Mouse (Mus musculus) kidney, postnatal 0 days (tissue): ENCODE data around the gene Mrps21. TPM values are rescaled to one million over a fixed set of nuclear protein-coding genes. Genes with fewer than 3 reads are reported as not detected.
"Not testable (repeated sequence)": the region's sequence is repeated elsewhere in the genome, so short reads cannot be mapped to it uniquely, and the experiment has no call there.

Experiments
- ATAC-seq: fragments of 200-750 bp; cut with Nextera tagmentation; replicated peaks from 2 replicates; pipeline ENCODE4 v1.8.0; 2017; ENCODE audit warnings: low read depth, moderate number of reproducible peaks, moderate TSS enrichment, moderate library complexity; ENCODE audit not compliant: low FRiP score
- DNase-seq: peaks from one replicate; pipeline ENCODE4 v3.0.0-alpha.2; 2016; ENCODE audit warnings: low spot score
- H3K27ac ChIP-seq: fragments of 300-500 bp; sonication (generic); 2 replicates; pipeline ENCODE4 v1.5.1; 2014; ENCODE audit warnings: mild to moderate bottlenecking
- H3K27me3 ChIP-seq: fragments of 300-500 bp; sonication (generic); 2 replicates; pipeline ENCODE4 v1.6.1; 2014; ENCODE audit warnings: low read length, mixed read lengths; ENCODE audit not compliant: insufficient read depth
- H3K36me3 ChIP-seq: fragments of 300-500 bp; sonication (generic); 2 replicates; pipeline ENCODE4 v1.6.1; 2014; ENCODE audit warnings: low read length, mixed read lengths; ENCODE audit not compliant: insufficient read depth
- H3K4me1 ChIP-seq: fragments of 300-500 bp; sonication (generic); replicated peaks from 2 replicates; pipeline ENCODE4 v1.6.1; 2014; ENCODE audit warnings: antibody characterized with exemption, low read length, mixed read lengths; ENCODE audit not compliant: insufficient read depth
- H3K4me2 ChIP-seq: fragments of 300-500 bp; sonication (generic); 2 replicates; pipeline ENCODE4 v1.6.1; 2014; ENCODE audit warnings: mild to moderate bottlenecking, low read length, moderate library complexity, mixed read lengths
- H3K4me3 ChIP-seq: fragments of 300-500 bp; sonication (generic); replicated peaks from 2 replicates; pipeline ENCODE4 v1.5.1; 2014; ENCODE audit warnings: low read depth, low read length
- H3K9ac ChIP-seq: fragments of 300-500 bp; sonication (generic); 2 replicates; pipeline ENCODE4 v1.6.1; 2014; ENCODE audit warnings: low read depth, low read length
- H3K9me3 ChIP-seq: fragments of 300-500 bp; sonication (generic); replicated peaks from 2 replicates; pipeline ENCODE4 v1.6.1; 2016; ENCODE audit warnings: low read length, inconsistent platforms, mixed read lengths
- CTCF ChIP-seq: IDR thresholded peaks from 2 replicates; pipeline ENCODE4 v1.5.1; 2016; ENCODE audit warnings: antibody characterized with exemption, low read depth, mild to moderate bottlenecking, moderate library complexity
- WGBS: fragments of 180-500 bp; shearing (Covaris S2); extraction: QIAGEN DNeasy Blood & Tissue Kit; methylation state at CpG from one replicate; pipeline ENCODE4 v1.1.7; 2014; 5-methylcytosine and 5-hydroxymethylcytosine counted together
- polyA plus RNA-seq: library from polyadenylated mRNA; unstranded; fragments of >200 nt; fragmentation: Nextera tagmentation; extraction: Ambion mirVana; gene quantifications from 2 replicates; pipeline ENCODE4 v1.2.1, GENCODE M21; 2015

Mrps21 gene
- polyA plus RNA-seq, 1 experiment from 2014 or later, result 494 TPM

DNA sequence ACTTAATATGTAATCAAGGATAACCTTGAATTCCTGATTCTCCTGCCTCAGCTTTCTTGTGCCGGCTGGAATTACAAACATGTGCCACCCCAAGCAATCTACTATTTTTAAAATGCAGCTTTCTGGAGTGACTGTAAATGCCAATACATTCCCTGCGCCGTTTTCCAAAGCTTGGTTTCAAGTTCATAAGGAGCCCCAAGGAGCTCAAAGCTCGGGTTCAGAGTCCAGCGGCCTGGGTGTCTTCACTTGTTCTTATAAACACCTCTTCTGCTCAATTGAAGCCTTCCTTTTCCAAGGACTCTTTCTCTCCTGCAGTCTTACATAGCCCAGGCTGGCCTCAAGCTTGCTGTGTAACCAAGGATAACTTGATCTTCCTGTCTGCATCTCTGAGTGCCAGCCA lies 5.2 kb downstream of the Mrps21 start:
- Histone ChIP-seq H3K9me3 (no peaks in the 10 kb centered on the region), H3K27me3 (no peaks in the 10 kb centered on the region), H3K4me3 (no peak overlapping the region), H3K4me1 (no peaks in the 10 kb centered on the region), H3K36me3 (peaks cover 19% of the 10 kb centered on the region; the same call in 1 of the 2 replicates), H3K27ac (no peak overlapping the region), H3K9ac (no peak overlapping the region), H3K4me2 (no peak overlapping the region)
- WGBS, result 89% methylated on average over 5 of the region's 5 CpGs
- no peak for ATAC-seq
- no peak for DNase-seq
- no peak for TF ChIP-seq CTCF

DNA sequence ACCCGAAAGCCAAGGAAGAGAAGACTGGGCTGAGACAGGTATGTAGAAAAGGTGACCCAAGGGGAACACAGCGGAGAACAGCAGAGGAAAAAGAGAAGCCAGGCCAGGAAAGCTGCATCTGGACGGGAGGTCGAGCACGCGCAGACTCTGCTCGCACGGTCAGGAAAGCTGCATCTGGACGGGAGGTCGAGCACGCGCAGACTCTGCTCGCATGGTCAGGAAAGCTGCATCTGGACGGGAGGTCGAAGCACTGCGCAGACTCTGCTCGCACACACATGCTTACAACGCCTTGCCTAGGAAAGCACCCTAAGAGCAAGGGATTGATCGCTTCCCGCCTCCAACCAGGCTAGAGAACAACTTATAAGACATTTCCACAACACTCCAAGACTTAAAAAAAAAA lies 5.7 kb downstream of the Mrps21 start:
- H3K9me3 ChIP-seq, result no peaks in the 10 kb centered on the region
- H3K9ac ChIP-seq, result no peak overlapping the region
- H3K4me1 ChIP-seq, result no peaks in the 10 kb centered on the region
- 92% methylated on average over 20 of the region's 20 CpGs for WGBS
- no peak for DNase-seq
- no peak overlapping the region for H3K4me3 ChIP-seq
- H3K27ac ChIP-seq, result no peak overlapping the region
- no peak overlapping the region for H3K4me2 ChIP-seq
- no peaks in the 10 kb centered on the region for H3K27me3 ChIP-seq
- H3K36me3 ChIP-seq, result peaks cover 19% of the 10 kb centered on the region; the same call in 1 of the 2 replicates
- ATAC-seq, result no peak
- no peak for TF ChIP-seq CTCF

DNA sequence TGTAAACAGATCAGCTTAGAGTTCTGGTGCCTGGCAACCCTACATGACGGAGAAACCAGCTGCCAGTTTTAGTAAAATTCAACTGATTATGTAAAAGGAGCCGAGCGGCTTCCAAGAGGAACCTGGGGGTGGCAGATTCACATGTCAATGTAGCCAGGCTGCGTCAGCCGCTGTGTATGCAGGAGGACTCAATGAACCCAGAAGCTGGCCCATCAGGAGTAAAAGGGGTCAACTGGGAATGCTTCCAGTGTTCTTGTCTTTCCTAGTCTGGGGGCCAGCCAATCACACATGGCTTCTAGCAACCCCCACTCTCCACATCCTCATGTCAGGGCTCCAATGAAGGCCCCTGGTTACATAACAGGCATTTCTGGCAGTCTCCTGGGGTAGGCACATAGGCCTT lies 6.3 kb downstream of the Mrps21 start:
- Histone ChIP-seq H3K4me1 (no peaks in the 10 kb centered on the region), H3K27me3 (no peaks in the 10 kb centered on the region), H3K4me2 (no peak overlapping the region), H3K9ac (no peak overlapping the region), H3K27ac (no peak overlapping the region), H3K4me3 (no peak overlapping the region), H3K9me3 (no peaks in the 10 kb centered on the region), H3K36me3 (peaks cover 19% of the 10 kb centered on the region; the same call in 1 of the 2 replicates)
- ATAC-seq (no peak), DNase-seq (no peak)
- no peak for TF ChIP-seq CTCF
- 69% methylated on average over 5 of the region's 5 CpGs for WGBS

DNA sequence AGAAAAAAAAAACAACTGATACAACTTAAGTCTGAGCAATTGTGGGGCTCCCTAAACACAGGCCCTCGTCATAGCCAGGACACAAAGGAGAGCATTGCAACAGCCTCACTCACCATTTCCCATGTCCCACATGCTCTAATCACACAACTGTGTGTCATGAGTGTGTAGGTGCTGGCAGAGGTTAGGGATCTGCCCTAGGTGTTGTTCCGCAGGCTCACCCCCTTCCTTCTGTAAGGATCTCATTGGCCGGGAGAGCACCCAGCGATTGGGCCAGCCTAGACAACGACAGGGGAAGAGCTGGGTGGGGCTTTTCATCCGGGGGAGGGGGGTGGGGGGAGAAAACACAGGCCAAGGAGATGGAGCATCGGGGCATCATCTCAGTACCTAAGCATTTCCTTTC lies 7.7 kb downstream of the Mrps21 start:
- no peak overlapping the region for H3K27ac ChIP-seq
- no peaks in the 10 kb centered on the region for H3K27me3 ChIP-seq
- WGBS, result 65% methylated on average over 7 of the region's 7 CpGs
- no peak overlapping the region for H3K4me2 ChIP-seq
- H3K4me3 ChIP-seq, result no peak overlapping the region
- no peaks in the 10 kb centered on the region for H3K9me3 ChIP-seq
- H3K36me3 ChIP-seq, result peaks cover 12% of the 10 kb centered on the region; the same call in 1 of the 2 replicates
- no peak overlapping the region for H3K9ac ChIP-seq
- no peak for TF ChIP-seq CTCF
- DNase-seq (no peak), ATAC-seq (no peak)
- H3K4me1 ChIP-seq, result no peaks in the 10 kb centered on the region

DNA sequence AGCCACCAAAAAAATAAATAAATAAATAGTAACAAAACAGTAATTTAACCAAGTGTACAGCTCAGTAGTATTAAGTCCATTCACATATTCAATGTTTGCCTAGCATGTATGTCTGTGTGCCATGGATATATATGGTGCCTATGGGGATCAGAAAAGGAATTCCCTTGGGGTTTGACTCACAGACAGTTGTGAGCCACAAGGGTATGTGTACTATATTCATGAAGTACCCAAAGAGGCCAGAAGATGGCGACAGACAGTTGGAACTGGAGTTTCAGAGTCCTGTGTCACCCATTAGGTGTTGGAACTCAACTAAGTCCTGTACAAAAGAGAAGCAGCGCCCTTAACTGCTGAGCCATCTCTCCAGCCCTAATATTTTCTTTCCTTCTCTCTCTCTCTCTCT lies 9.5 kb downstream of the Mrps21 start:
- no peak overlapping the region for H3K4me2 ChIP-seq
- H3K27me3 ChIP-seq, result no peaks in the 10 kb centered on the region
- H3K4me1 ChIP-seq, result no peaks in the 10 kb centered on the region
- H3K9me3 ChIP-seq, result no peaks in the 10 kb centered on the region
- H3K27ac ChIP-seq, result no peak overlapping the region
- peak; percentile 91 for TF ChIP-seq CTCF
- peak; percentile 68; the same call in 1 of the 2 replicates for ATAC-seq
- 45% methylated on average over 2 of the region's 2 CpGs for WGBS
- DNase-seq, result peak; percentile 89
- no peak overlapping the region for H3K9ac ChIP-seq
- H3K36me3 ChIP-seq, result 0 out of 2 replicates have a peak, but pooled peaks cover 10% of the 10 kb centered on the region
- H3K4me3 ChIP-seq, result no peak overlapping the region

DNA sequence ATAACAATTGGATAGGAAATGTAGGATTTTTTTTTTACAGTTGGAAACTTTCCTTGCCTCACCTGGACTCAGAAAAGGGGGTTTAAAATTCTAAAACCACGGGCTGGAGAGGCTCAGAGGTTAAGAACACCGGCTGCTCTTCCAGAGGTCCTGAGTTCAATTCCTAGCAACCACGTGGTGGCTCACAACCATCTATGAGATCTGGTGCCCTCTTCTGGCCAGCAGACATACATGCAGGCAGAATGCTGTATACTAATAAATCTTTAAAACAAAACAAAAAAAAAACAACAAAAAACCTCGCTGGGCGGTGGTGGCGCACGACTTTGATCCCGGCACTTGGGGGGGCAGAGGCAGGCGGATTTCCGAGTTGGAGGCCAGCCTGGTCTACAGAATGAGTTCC lies 10.1 kb downstream of the Mrps21 start:
- WGBS, result 78% methylated on average over 10 of the region's 10 CpGs
- Histone ChIP-seq H3K4me2 (no peak overlapping the region), H3K27me3 (no peaks in the 10 kb centered on the region), H3K9me3 (no peaks in the 10 kb centered on the region), H3K4me1 (no peaks in the 10 kb centered on the region), H3K36me3 (0 out of 2 replicates have a peak, but pooled peaks cover 10% of the 10 kb centered on the region), H3K9ac (no peak overlapping the region), H3K4me3 (no peak overlapping the region), H3K27ac (no peak overlapping the region)
- DNase-seq (peak; percentile 19), ATAC-seq (no peak)
- TF ChIP-seq CTCF, result peak; percentile 66

DNA sequence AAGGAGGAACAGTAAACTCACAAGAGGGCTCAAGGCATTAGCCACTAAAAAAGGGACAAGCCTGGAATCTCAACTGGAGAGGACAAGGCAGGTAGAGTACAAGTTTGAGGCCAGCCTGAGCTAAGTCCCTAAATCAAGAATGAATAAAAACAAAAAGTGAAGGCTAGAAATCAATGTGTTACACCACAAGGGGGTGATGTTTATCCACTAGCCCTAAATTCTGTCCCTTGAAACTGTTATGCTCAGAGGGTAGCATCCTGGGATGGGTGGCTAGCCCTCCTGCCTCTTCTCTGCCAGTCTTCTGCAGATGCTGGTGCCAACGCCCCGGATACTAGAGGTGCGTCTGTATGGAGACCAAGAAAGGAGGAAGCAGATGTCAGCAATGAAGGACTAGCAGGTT lies 11.0 kb downstream of the Mrps21 start:
- 81% methylated on average over 3 of the region's 3 CpGs for WGBS
- no peak overlapping the region for H3K27ac ChIP-seq
- DNase-seq (peak; percentile 16), ATAC-seq (no peak)
- no peaks in the 10 kb centered on the region for H3K4me1 ChIP-seq
- H3K9ac ChIP-seq, result no peak overlapping the region
- H3K4me3 ChIP-seq, result no peak overlapping the region
- H3K4me2 ChIP-seq, result no peak overlapping the region
- H3K36me3 ChIP-seq, result 0 out of 2 replicates have a peak, but pooled peaks cover under 1% of the 10 kb centered on the region
- no peaks in the 10 kb centered on the region for H3K27me3 ChIP-seq
- peak; percentile 54 for TF ChIP-seq CTCF
- no peaks in the 10 kb centered on the region for H3K9me3 ChIP-seq

DNA sequence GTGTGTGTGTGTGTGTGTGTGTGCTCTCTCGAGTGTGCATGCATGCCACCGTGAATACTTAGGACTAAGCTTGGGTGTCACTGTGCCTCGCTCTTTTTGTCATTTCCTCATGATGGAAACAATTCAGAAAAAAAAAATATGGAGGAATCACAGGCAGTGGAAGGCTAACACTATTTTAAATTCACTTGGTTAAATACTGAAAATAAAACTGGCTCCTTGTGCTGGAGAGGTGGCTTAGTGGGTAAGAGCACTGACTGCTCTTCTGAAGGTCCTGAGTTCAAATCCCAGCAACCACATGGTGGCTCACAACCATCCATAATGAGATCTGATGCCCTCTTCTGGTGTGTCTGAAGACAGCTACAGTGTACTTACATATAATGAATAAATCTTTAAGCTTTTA lies 13.0 kb downstream of the Mrps21 start:
- not testable (repeated sequence) for H3K4me1 ChIP-seq, H3K4me2 ChIP-seq, H3K4me3 ChIP-seq, ATAC-seq, H3K36me3 ChIP-seq, H3K9me3 ChIP-seq, H3K9ac ChIP-seq, H3K27ac ChIP-seq, DNase-seq, H3K27me3 ChIP-seq
- WGBS, result 71% methylated on average over 3 of the region's 3 CpGs

DNA sequence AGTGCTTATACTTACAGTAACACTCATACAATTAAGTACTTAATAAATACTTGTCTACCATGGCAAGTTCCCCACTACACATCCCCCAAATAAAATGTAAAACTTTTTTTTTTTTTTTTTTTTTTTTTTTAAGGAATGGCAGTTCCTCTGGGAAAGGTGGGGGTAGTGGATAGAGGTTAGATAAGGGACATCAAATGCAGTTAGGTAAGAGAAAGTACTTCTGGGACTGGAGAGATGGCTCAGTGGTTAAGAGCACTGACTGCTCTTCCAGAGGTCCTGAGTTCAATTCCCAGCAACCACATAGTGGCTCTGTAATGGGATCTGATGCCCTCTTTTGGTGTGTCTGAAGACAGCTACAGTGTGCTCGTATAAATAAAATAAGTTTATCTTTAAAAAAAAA lies 14.3 kb downstream of the Mrps21 start:
- not testable (repeated sequence) for H3K9me3 ChIP-seq, DNase-seq, ATAC-seq, H3K4me1 ChIP-seq, H3K4me3 ChIP-seq, H3K4me2 ChIP-seq, H3K9ac ChIP-seq, H3K27ac ChIP-seq, H3K27me3 ChIP-seq
- WGBS, result 82% methylated on average over 1 of the region's 1 CpGs
- H3K36me3 ChIP-seq, result peaks cover 12% of the 10 kb centered on the region
